Mouse (Mus musculus): ENCODE results near the gene Crk. TPM values are rescaled to one million over a fixed set of nuclear protein-coding genes. Genes with fewer than 3 reads are reported as not detected.

Gene Crk
- total and polyA plus RNA-seq, 3 experiments = 37.8 to 44.6 (median 39.9) TPM

DNA sequence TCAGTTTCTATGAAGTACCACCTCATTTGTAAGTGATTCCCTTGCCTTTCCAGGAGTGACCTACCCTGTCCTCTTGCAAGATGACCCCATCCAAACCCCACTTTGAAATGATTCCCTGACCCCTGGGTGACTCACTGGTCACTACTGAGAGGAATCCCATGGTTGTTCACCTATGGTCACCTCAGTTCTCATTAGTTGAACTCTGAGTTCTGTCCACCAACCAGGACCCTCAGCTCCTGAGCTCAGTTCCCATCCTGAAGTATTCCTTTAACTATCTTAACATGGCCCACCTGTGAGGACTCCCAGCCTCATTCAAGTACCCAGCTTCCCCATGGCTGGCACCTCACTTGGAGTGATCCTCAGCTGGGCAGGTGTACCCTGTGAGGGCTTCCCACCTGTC, 21.2 kb upstream of the Crk start:
- Histone ChIP-seq H3K27me3 (replicated peaks) (no peaks in the 10 kb centered on the region), H3K27ac (ENCODE audit: insufficient read depth, low read depth) (no peak overlapping the region), H3K4me1 (ENCODE audit: control insufficient read depth in 1 of 2, insufficient read depth in 2 of 2) (peaks cover 3 to 43% of the 10 kb centered on the region in 2 experiments; a peak in 3 of 4 replicates), H3K9me3 (replicated peaks; ENCODE audit: low read length) (no peaks in the 10 kb centered on the region), H3K9ac (ENCODE audit: insufficient read depth, low read depth) (no peak overlapping the region), H3K79me2 (replicated peaks; ENCODE audit: control insufficient read depth, extremely low read depth, insufficient read depth, poor library complexity, severe bottlenecking) (peaks cover 18% of the 10 kb centered on the region), H3K4me3 (replicated peaks in 1 of 3; ENCODE audit: low read depth in 2 of 3, low read length in 2 of 3, poor library complexity in 1 of 3) (no peak overlapping the region), H3K4me2 (ENCODE audit: insufficient read depth, low read depth, poor library complexity, severe bottlenecking) (no peak overlapping the region), H3K36me3 (replicated peaks in 1 of 2; ENCODE audit: control insufficient read depth in 1 of 2, insufficient read depth in 1 of 2, low read length in 1 of 2) (peaks cover 53 to 60% of the 10 kb centered on the region in 2 experiments)
- TF ChIP-seq USF1 (IDR thresholded peaks at IDR 0.05; ENCODE audit: low read depth, low read length) = no peak
- no peak for TF ChIP-seq MAX (IDR thresholded peaks at IDR 0.05; ENCODE audit: low read length)
- TF ChIP-seq KAT2A (IDR thresholded peaks at IDR 0.05; ENCODE audit: insufficient replicate concordance, low read length) = no peak
- no peak for TF ChIP-seq JUN (IDR thresholded peaks at IDR 0.05; ENCODE audit: insufficient read depth, low read depth, low read length)
- TF ChIP-seq BHLHE40 (IDR thresholded peaks at IDR 0.05; ENCODE audit: low read depth, low read length) = no peak
- TF ChIP-seq NRF1 (IDR thresholded peaks at IDR 0.05; ENCODE audit: low read depth, low read length) = no peak
- TF ChIP-seq MYC (IDR thresholded peaks at IDR 0.05; ENCODE audit: low read depth, low read length) = no peak
- TF ChIP-seq ELF1 (IDR thresholded peaks at IDR 0.05; ENCODE audit: low read depth, low read length) = no peak
- no peak for TF ChIP-seq E2F4 (IDR thresholded peaks at IDR 0.05; ENCODE audit: insufficient replicate concordance, low read depth, low read length)
- no peak for TF ChIP-seq TCF12 (IDR thresholded peaks at IDR 0.05; ENCODE audit: low read depth, low read length)
- dilution Hi-C loops (cut with MboI; ENCODE audit: extremely low pct_ligation_motif_present, extremely low pct_unique_long_range_greater_than_20kb, low sequenced_read_pairs) = no loop called here
- in situ Hi-C loops (cut with MboI; ENCODE audit: low pct_ligation_motif_present, low pct_unique_long_range_greater_than_20kb, low sequenced_read_pairs) = no loop called here
- DNase-seq (ENCODE audit: extremely low read depth) = no peak

DNA sequence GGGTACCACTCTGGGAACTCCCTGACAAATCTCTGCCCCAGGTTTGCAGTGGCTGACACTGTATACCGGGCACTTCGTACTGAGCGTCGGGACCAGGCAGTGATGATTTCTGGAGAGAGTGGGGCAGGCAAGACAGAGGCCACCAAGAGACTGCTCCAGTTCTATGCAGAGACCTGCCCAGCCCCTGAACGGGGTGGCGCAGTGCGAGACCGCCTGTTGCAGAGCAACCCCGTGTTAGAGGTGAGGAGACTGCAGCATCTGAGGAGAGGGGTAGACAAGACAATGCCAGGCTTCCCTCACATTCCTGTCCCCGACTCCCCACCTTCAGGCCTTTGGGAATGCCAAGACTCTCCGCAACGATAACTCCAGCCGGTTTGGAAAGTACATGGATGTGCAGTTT, 20.7 kb upstream of the Crk start:
- Histone ChIP-seq H3K4me3 (replicated peaks in 1 of 3; ENCODE audit: low read depth in 2 of 3, low read length in 2 of 3, poor library complexity in 1 of 3) (no peak overlapping the region), H3K79me2 (replicated peaks; ENCODE audit: control insufficient read depth, extremely low read depth, insufficient read depth, poor library complexity, severe bottlenecking) (peaks cover 16% of the 10 kb centered on the region), H3K4me1 (ENCODE audit: control insufficient read depth in 1 of 2, insufficient read depth in 2 of 2) (peaks cover 3 to 39% of the 10 kb centered on the region in 2 experiments; a peak in 3 of 4 replicates), H3K36me3 (replicated peaks in 1 of 2; ENCODE audit: control insufficient read depth in 1 of 2, insufficient read depth in 1 of 2, low read length in 1 of 2) (peaks cover 56 to 63% of the 10 kb centered on the region in 2 experiments), H3K27ac (ENCODE audit: insufficient read depth, low read depth) (no peak overlapping the region), H3K9ac (ENCODE audit: insufficient read depth, low read depth) (no peak overlapping the region), H3K4me2 (ENCODE audit: insufficient read depth, low read depth, poor library complexity, severe bottlenecking) (no peak overlapping the region), H3K27me3 (replicated peaks) (no peaks in the 10 kb centered on the region), H3K9me3 (replicated peaks; ENCODE audit: low read length) (no peaks in the 10 kb centered on the region)
- TF ChIP-seq ZKSCAN1 (IDR thresholded peaks at IDR 0.05; ENCODE audit: borderline replicate concordance, low read depth, low read length) = no peak
- DNase-seq (ENCODE audit: extremely low read depth) = no peak
- dilution Hi-C loops (cut with MboI; ENCODE audit: extremely low pct_ligation_motif_present, extremely low pct_unique_long_range_greater_than_20kb, low sequenced_read_pairs) = no loop called here
- in situ Hi-C loops (cut with MboI; ENCODE audit: low pct_ligation_motif_present, low pct_unique_long_range_greater_than_20kb, low sequenced_read_pairs) = no loop called here

DNA sequence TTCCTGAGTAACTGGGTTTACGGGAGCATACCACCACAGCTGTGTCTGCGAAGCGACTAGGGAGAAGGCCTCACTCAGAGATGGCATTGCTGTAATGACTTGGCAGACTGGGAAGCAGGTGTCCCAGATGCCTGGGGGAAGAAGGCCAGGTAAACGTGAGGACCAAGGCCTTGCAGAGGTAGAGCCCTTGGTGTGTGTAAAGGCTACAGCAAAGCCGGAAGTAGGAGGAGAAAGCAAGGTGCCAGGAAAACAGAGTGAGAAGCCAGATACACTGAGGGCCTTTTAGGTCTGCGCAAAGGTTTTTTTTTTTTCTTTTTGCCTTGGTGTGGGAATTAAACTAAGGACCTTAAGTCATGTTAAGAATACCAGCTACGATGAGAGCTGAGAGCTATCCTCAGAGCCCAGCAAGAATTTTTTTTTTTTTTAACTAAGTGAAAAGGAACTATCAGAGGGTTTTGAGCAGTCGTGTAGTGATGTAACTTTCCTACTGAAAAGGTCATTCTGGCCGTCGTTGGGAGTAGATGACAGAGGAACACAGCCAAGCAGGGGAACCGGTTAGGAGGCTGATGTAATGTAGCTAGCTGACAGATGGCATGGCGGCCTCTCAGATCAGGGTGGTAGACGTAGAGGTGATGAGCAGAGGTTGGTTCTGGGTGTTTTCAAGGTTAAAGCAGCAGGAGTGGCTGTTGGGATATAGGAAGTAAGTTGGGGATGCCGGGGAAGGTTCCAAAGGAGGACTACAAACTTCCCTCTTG, 19.9 kb upstream of the Crk start:
- Histone ChIP-seq H3K4me2 (ENCODE audit: insufficient read depth, low read depth, poor library complexity, severe bottlenecking) (no peak overlapping the region), H3K9ac (ENCODE audit: insufficient read depth, low read depth) (no peak overlapping the region), H3K27ac (ENCODE audit: insufficient read depth, low read depth) (no peak overlapping the region), H3K4me1 (ENCODE audit: control insufficient read depth in 1 of 2, insufficient read depth in 2 of 2) (peaks cover 3 to 36% of the 10 kb centered on the region in 2 experiments; a peak in 3 of 4 replicates), H3K79me2 (replicated peaks; ENCODE audit: control insufficient read depth, extremely low read depth, insufficient read depth, poor library complexity, severe bottlenecking) (peaks cover 16% of the 10 kb centered on the region), H3K27me3 (replicated peaks) (no peaks in the 10 kb centered on the region), H3K4me3 (replicated peaks in 1 of 3; ENCODE audit: low read depth in 2 of 3, low read length in 2 of 3, poor library complexity in 1 of 3) (no peak overlapping the region), H3K9me3 (replicated peaks; ENCODE audit: low read length) (no peaks in the 10 kb centered on the region), H3K36me3 (replicated peaks in 1 of 2; ENCODE audit: control insufficient read depth in 1 of 2, insufficient read depth in 1 of 2, low read length in 1 of 2) (peaks cover 60 to 68% of the 10 kb centered on the region in 2 experiments)
- dilution Hi-C loops (cut with MboI; ENCODE audit: extremely low pct_ligation_motif_present, extremely low pct_unique_long_range_greater_than_20kb, low sequenced_read_pairs) = no loop called here
- in situ Hi-C loops (cut with MboI; ENCODE audit: low pct_ligation_motif_present, low pct_unique_long_range_greater_than_20kb, low sequenced_read_pairs) = no loop called here
- TF ChIP-seq SIN3A (IDR thresholded peaks at IDR 0.05; ENCODE audit: low read length) = no peak
- TF ChIP-seq NRF1 (IDR thresholded peaks at IDR 0.05; ENCODE audit: low read depth, low read length) = no peak
- TF ChIP-seq EP300 (IDR thresholded peaks at IDR 0.05; ENCODE audit: low read length) = no peak
- TF ChIP-seq MXI1 (IDR thresholded peaks at IDR 0.05; ENCODE audit: low read depth, low read length) = no peak
- no peak for TF ChIP-seq POLR2A (IDR thresholded peaks at IDR 0.05; ENCODE audit: low read depth, low read length)
- TF ChIP-seq TCF12 (IDR thresholded peaks at IDR 0.05; ENCODE audit: low read depth, low read length) = no peak
- no peak for TF ChIP-seq ZMIZ1 (IDR thresholded peaks at IDR 0.05; ENCODE audit: low read depth, low read length)
- no peak for TF ChIP-seq PAX5 (IDR thresholded peaks at IDR 0.05; ENCODE audit: low read length)
- TF ChIP-seq NELFE (IDR thresholded peaks at IDR 0.05; ENCODE audit: low read depth, low read length) = no peak
- no peak for TF ChIP-seq E2F4 (IDR thresholded peaks at IDR 0.05; ENCODE audit: insufficient replicate concordance, low read depth, low read length)
- TF ChIP-seq ETS1 (conservative IDR thresholded peaks at IDR 0.05; ENCODE audit: low read depth, low read length) = no peak
- TF ChIP-seq JUND (conservative IDR thresholded peaks at IDR 0.05; ENCODE audit: low read depth, low read length) = no peak
- TF ChIP-seq MYC (IDR thresholded peaks at IDR 0.05; ENCODE audit: low read depth, low read length) = no peak
- TF ChIP-seq JUN (IDR thresholded peaks at IDR 0.05; ENCODE audit: insufficient read depth, low read depth, low read length) = no peak
- TF ChIP-seq MEF2A (IDR thresholded peaks at IDR 0.05; ENCODE audit: borderline replicate concordance, low read depth, low read length) = no peak
- no peak for DNase-seq (ENCODE audit: extremely low read depth)

Data from CH12.LX (cell line).